Mouse (Mus musculus) forebrain, embryonic 14.5 days (tissue): ENCODE data around the gene Nek5. TPM values are rescaled to one million over a fixed set of nuclear protein-coding genes. Genes with fewer than 3 reads are reported as not detected.
"Not testable (repeated sequence)": the region's sequence is repeated elsewhere in the genome, so short reads cannot be mapped to it uniquely, and the experiment has no call there.

Experiments
- ATAC-seq: fragments of 200-750 bp; cut with Nextera tagmentation; 2 replicates; pipeline ENCODE4 v1.8.0; 2017; ENCODE audit warnings: mild to moderate bottlenecking, moderate library complexity
- DNase-seq: peaks from one replicate; pipeline ENCODE4 v3.0.0-alpha.2; 2015; ENCODE audit warnings: low spot score
- H3K27ac ChIP-seq: fragments of 300-500 bp; sonication (generic); 2 replicates; pipeline ENCODE4 v1.5.1; 2014; ENCODE audit warnings: low read depth, mild to moderate bottlenecking, control low read depth, low read length, moderate library complexity
- H3K27me3 ChIP-seq: fragments of 300-500 bp; sonication (generic); replicated peaks from 2 replicates; pipeline ENCODE4 v1.6.1; 2014; ENCODE audit warnings: low read length, control low read depth, mixed read lengths; ENCODE audit not compliant: control insufficient read depth, insufficient read depth
- H3K36me3 ChIP-seq: fragments of 300-500 bp; sonication (generic); 2 replicates; pipeline ENCODE4 v1.6.1; 2014; ENCODE audit warnings: low read length, control low read depth; ENCODE audit not compliant: control insufficient read depth, insufficient read depth
- H3K4me1 ChIP-seq: fragments of 300-500 bp; sonication (generic); 2 replicates; pipeline ENCODE4 v1.6.1; 2014; ENCODE audit warnings: antibody characterized with exemption, low read length, control low read depth; ENCODE audit not compliant: control insufficient read depth, insufficient read depth
- H3K4me2 ChIP-seq: fragments of 300-500 bp; sonication (generic); 2 replicates; pipeline ENCODE4 v1.6.1; 2014; ENCODE audit warnings: mild to moderate bottlenecking, control low read depth, low read length
- H3K4me3 ChIP-seq: fragments of 300-500 bp; sonication (generic); 2 replicates; pipeline ENCODE4 v1.5.1; 2014; ENCODE audit warnings: low read depth, low read length, control low read depth
- H3K9ac ChIP-seq: fragments of 300-500 bp; sonication (generic); 2 replicates; pipeline ENCODE4 v1.6.1; 2014; ENCODE audit warnings: mild to moderate bottlenecking, low read length, control low read depth, moderate library complexity
- H3K9me3 ChIP-seq: fragments of 300-500 bp; sonication (generic); replicated peaks from 2 replicates; pipeline ENCODE4 v1.6.1; 2016; ENCODE audit warnings: low read length, control low read depth, mixed read lengths; ENCODE audit not compliant: control insufficient read depth
- WGBS: fragments of 180-500 bp; shearing (Covaris S2); extraction: QIAGEN DNeasy Blood & Tissue Kit; methylation state at CpG from one replicate; pipeline ENCODE4 v1.1.7; 2014; 5-methylcytosine and 5-hydroxymethylcytosine counted together
- polyA plus RNA-seq: library from polyadenylated mRNA; unstranded; fragments of >200 nt; fragmentation: Nextera tagmentation; extraction: Ambion mirVana; gene quantifications from 2 replicates; pipeline ENCODE4 v1.2.1, GENCODE M21; 2014

Nek5 gene
- polyA plus RNA-seq, 1 experiment from 2014 or later: 0.65 TPM

- DNase-seq: no peak
- WGBS: 94% methylated on average over 7 of the region's 7 CpGs
These were observed 23.5 kb upstream of the Nek5 start for GRCm38 (mm10) chr8:22148367-22148740.

GRCm38 (mm10) chr8:22147706-22148366 lies 23.0 kb upstream of the Nek5 start:
- Histone ChIP-seq H3K9ac (no peak overlapping the region), H3K4me2 (no peak overlapping the region), H3K4me1 (no peaks in the 10 kb centered on the region), H3K27ac (no peak overlapping the region), H3K27me3 (no peaks in the 10 kb centered on the region), H3K4me3 (no peak overlapping the region), H3K9me3 (no peaks in the 10 kb centered on the region), H3K36me3 (0 out of 2 replicates have a peak, but pooled peaks cover 6% of the 10 kb centered on the region)
- ATAC-seq (no peak), DNase-seq (no peak)
- WGBS: 82% methylated on average over 9 of the region's 9 CpGs

More at GRCm38 (mm10) chr8:22148367-22148740, 23.5 kb upstream of the Nek5 start:
- no peak overlapping the region for H3K9ac ChIP-seq
- H3K36me3 ChIP-seq: 0 out of 2 replicates have a peak, but pooled peaks cover 5% of the 10 kb centered on the region
- H3K4me2 ChIP-seq: no peak overlapping the region
- H3K4me3 ChIP-seq: no peak overlapping the region
- no peaks in the 10 kb centered on the region for H3K27me3 ChIP-seq
- no peaks in the 10 kb centered on the region for H3K4me1 ChIP-seq
- no peak overlapping the region for H3K27ac ChIP-seq
- no peaks in the 10 kb centered on the region for H3K9me3 ChIP-seq
- ATAC-seq: no peak

DNA sequence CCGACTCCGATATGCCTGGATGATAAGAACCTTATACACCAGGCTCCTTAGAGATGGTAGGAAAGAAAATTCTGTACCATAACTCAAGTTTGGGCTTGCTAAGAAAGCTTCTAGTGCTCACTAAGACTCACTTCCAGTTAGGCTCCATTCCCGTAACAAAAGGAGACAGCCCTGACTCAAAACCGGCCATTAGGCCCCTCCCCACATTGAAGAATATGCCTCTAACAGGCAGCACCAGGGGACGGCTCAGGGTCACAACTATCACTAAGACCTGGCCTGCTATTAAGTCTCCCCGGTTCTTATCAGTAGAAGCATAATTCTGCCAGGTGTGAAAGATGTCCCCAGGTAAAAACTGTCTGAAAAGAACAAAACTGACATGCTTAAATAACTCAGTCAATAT lies 21.0 kb upstream of the Nek5 start:
- 80% methylated on average over 6 of the region's 6 CpGs for WGBS

GRCm38 (mm10) chr8:22143764-22144491 lies 19.1 kb upstream of the Nek5 start:
- ATAC-seq: no peak
- no peak overlapping the region for H3K27ac ChIP-seq
- no peak overlapping the region for H3K4me3 ChIP-seq
- no peak overlapping the region for H3K4me2 ChIP-seq
- 0 out of 2 replicates have a peak, but pooled peaks cover 10% of the 10 kb centered on the region for H3K36me3 ChIP-seq
- no peaks in the 10 kb centered on the region for H3K4me1 ChIP-seq
- no peak for DNase-seq
- no peaks in the 10 kb centered on the region for H3K27me3 ChIP-seq
- 100% methylated on average over 1 of the region's 1 CpGs for WGBS
- H3K9me3 ChIP-seq: no peaks in the 10 kb centered on the region
- H3K9ac ChIP-seq: no peak overlapping the region

More for the DNA sequence above, 21.0 kb upstream of the Nek5 start:
- ATAC-seq (no peak), DNase-seq (no peak)
- Histone ChIP-seq H3K4me2 (no peak overlapping the region), H3K27ac (no peak overlapping the region), H3K36me3 (0 out of 2 replicates have a peak, but pooled peaks cover 10% of the 10 kb centered on the region), H3K9me3 (no peaks in the 10 kb centered on the region), H3K27me3 (no peaks in the 10 kb centered on the region), H3K4me3 (no peak overlapping the region), H3K9ac (no peak overlapping the region), H3K4me1 (no peaks in the 10 kb centered on the region)

- no peak for ATAC-seq
- no peak overlapping the region for H3K4me2 ChIP-seq
- no peaks in the 10 kb centered on the region for H3K4me1 ChIP-seq
- H3K27ac ChIP-seq: no peak overlapping the region
- WGBS: 85% methylated on average over 4 of the region's 4 CpGs
- 0 out of 2 replicates have a peak, but pooled peaks cover 6% of the 10 kb centered on the region for H3K36me3 ChIP-seq
- no peak overlapping the region for H3K9ac ChIP-seq
- H3K4me3 ChIP-seq: no peak overlapping the region
- DNase-seq: no peak
- H3K27me3 ChIP-seq: no peaks in the 10 kb centered on the region
- no peaks in the 10 kb centered on the region for H3K9me3 ChIP-seq
These were observed 17.7 kb upstream of the Nek5 start for GRCm38 (mm10) chr8:22142592-22142991.

GRCm38 (mm10) chr8:22141836-22142385 lies 17.1 kb upstream of the Nek5 start:
- DNase-seq: no peak
- H3K9ac ChIP-seq: no peak overlapping the region
- H3K4me1 ChIP-seq: no peaks in the 10 kb centered on the region
- no peak overlapping the region for H3K4me3 ChIP-seq
- H3K27ac ChIP-seq: no peak overlapping the region
- no peak for ATAC-seq
- 90% methylated on average over 4 of the region's 4 CpGs for WGBS
- H3K4me2 ChIP-seq: no peak overlapping the region
- 0 out of 2 replicates have a peak, but pooled peaks cover 6% of the 10 kb centered on the region for H3K36me3 ChIP-seq
- H3K27me3 ChIP-seq: no peaks in the 10 kb centered on the region
- no peaks in the 10 kb centered on the region for H3K9me3 ChIP-seq

- H3K9ac ChIP-seq, H3K27me3 ChIP-seq, DNase-seq, H3K4me3 ChIP-seq, H3K4me2 ChIP-seq, H3K36me3 ChIP-seq, H3K4me1 ChIP-seq, H3K9me3 ChIP-seq, H3K27ac ChIP-seq: not testable (repeated sequence)
- WGBS: 86% methylated on average over 9 of the region's 9 CpGs
- peak; percentile 32; the same call in 1 of the 2 replicates for ATAC-seq
These were observed 11.6 kb upstream of the Nek5 start for GRCm38 (mm10) chr8:22136462-22136861.

DNA sequence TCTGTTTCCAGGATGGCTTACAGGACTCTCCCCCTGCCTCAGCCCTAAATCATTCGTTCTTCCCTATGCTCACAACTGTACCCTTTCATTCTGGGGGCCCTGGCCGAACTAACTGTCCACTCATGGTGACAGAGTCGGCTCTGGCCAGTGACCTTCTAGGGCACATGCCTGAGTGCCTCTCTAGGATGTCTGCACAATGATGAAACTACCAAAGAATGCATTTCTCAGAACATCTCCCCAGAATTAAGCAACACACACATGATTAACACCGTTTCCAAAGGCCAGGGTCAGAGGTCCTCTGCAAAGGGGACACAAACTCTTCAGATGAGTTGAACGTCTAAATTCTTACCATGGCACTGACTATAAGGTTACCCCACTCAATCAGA lies 9.9 kb upstream of the Nek5 start:
- H3K4me3 ChIP-seq: no peak overlapping the region
- H3K9me3 ChIP-seq: no peaks in the 10 kb centered on the region
- no peak overlapping the region for H3K9ac ChIP-seq
- no peak for ATAC-seq
- no peaks in the 10 kb centered on the region for H3K4me1 ChIP-seq
- peaks cover 7% of the 10 kb centered on the region; the same call in 1 of the 2 replicates for H3K36me3 ChIP-seq
- H3K27me3 ChIP-seq: no peaks in the 10 kb centered on the region
- H3K27ac ChIP-seq: no peak overlapping the region
- WGBS: 86% methylated on average over 5 of the region's 5 CpGs
- H3K4me2 ChIP-seq: no peak overlapping the region
- DNase-seq: no peak
